Mouse (Mus musculus): ENCODE data around the gene Gucy2f. TPM values are rescaled to one million over a fixed set of nuclear protein-coding genes. Genes with fewer than 3 reads are reported as not detected.

Gucy2f gene
- total and polyA plus RNA-seq, 2 experiments from 2014 or later, result not detected

GRCm38 (mm10) chrX:142228055-142228768, 31.5 kb upstream of the Gucy2f start:
- H3K27me3 ChIP-seq (ENCODE audit: control insufficient read depth, insufficient read depth, low read length), result no peaks in the 10 kb centered on the region
- no peaks in the 10 kb centered on the region for H3K4me1 ChIP-seq (ENCODE audit: control insufficient read depth, insufficient read depth)
- no peak for TF ChIP-seq CTCF (IDR thresholded peaks at IDR 0.05; ENCODE audit: low read depth)
- TF ChIP-seq EP300 (IDR thresholded peaks at IDR 0.05; ENCODE audit: low read depth), result no peak
- peak overlapping the region; percentile 61 for H3K4me3 ChIP-seq (ENCODE audit: low read depth, low read length)
- peak overlapping the region; percentile 42 for H3K9ac ChIP-seq (replicated peaks; ENCODE audit: low read depth, low read length)
- no peaks in the 10 kb centered on the region for H3K9me3 ChIP-seq (replicated peaks; ENCODE audit: control insufficient read depth, low read length)
- no peaks in the 10 kb centered on the region for H3K36me3 ChIP-seq (replicated peaks; ENCODE audit: control insufficient read depth, insufficient read depth, low read length)
- peak overlapping the region; percentile 91 for H3K27ac ChIP-seq (ENCODE audit: low read depth)
- peak overlapping the region; percentile 60 for H3K4me2 ChIP-seq (ENCODE audit: low read depth, low read length)
- ATAC-seq (ENCODE audit: insufficient read depth, low read depth) (peak; percentile 93), DNase-seq (ENCODE audit: low spot score) (peak; percentile 36)
- 14% methylated on average over 33 of the region's 42 CpGs for WGBS

- Histone ChIP-seq H3K4me3 (ENCODE audit: low read depth, low read length) (peak overlapping the region; percentile 61), H3K9ac (replicated peaks; ENCODE audit: low read depth, low read length) (no peak overlapping the region), H3K4me1 (ENCODE audit: control insufficient read depth, insufficient read depth) (no peaks in the 10 kb centered on the region), H3K4me2 (ENCODE audit: low read depth, low read length) (peak overlapping the region; percentile 60), H3K27ac (ENCODE audit: low read depth) (peak overlapping the region; percentile 91), H3K9me3 (replicated peaks; ENCODE audit: control insufficient read depth, low read length) (no peaks in the 10 kb centered on the region), H3K27me3 (ENCODE audit: control insufficient read depth, insufficient read depth, low read length) (no peaks in the 10 kb centered on the region), H3K36me3 (replicated peaks; ENCODE audit: control insufficient read depth, insufficient read depth, low read length) (no peaks in the 10 kb centered on the region)
- TF ChIP-seq CTCF (IDR thresholded peaks at IDR 0.05; ENCODE audit: low read depth) (no peak), EP300 (IDR thresholded peaks at IDR 0.05; ENCODE audit: low read depth) (no peak)
- ATAC-seq (ENCODE audit: insufficient read depth, low read depth) (peak; percentile 49), DNase-seq (ENCODE audit: low spot score) (peak; percentile 51)
- WGBS, result 16% methylated on average over 15 of the region's 15 CpGs
Observed at GRCm38 (mm10) chrX:142227398-142228054, 30.8 kb upstream of the Gucy2f start.

GRCm38 (mm10) chrX:142226542-142226941, 29.8 kb upstream of the Gucy2f start, which contains the start of gene Nxt2:
Gene Nxt2, plus strand, starts transcription at chrX:142226770.
- ATAC-seq (ENCODE audit: insufficient read depth, low read depth) (no peak), DNase-seq (ENCODE audit: low spot score) (no peak)
- peak within 1 kb of the TSS; percentile 61 for H3K4me3 ChIP-seq (ENCODE audit: low read depth, low read length)
- no peaks in the 10 kb centered on the region for H3K9me3 ChIP-seq (replicated peaks; ENCODE audit: control insufficient read depth, low read length)
- H3K4me2 ChIP-seq (ENCODE audit: low read depth, low read length), result peak within 1 kb of the TSS; percentile 60
- H3K27me3 ChIP-seq (ENCODE audit: control insufficient read depth, insufficient read depth, low read length), result no peaks in the 10 kb centered on the region
- peak within 1 kb of the TSS; percentile 51 for H3K27ac ChIP-seq (ENCODE audit: low read depth)
- no peaks in the 10 kb centered on the region for H3K4me1 ChIP-seq (ENCODE audit: control insufficient read depth, insufficient read depth)
- H3K36me3 ChIP-seq (replicated peaks; ENCODE audit: control insufficient read depth, insufficient read depth, low read length), result no peaks in the 10 kb centered on the region
- 88% methylated on average over 14 of the region's 14 CpGs for WGBS
- TF ChIP-seq EP300 (IDR thresholded peaks at IDR 0.05; ENCODE audit: low read depth) (no peak), CTCF (IDR thresholded peaks at IDR 0.05; ENCODE audit: low read depth) (no peak)
- H3K9ac ChIP-seq (replicated peaks; ENCODE audit: low read depth, low read length), result no peak within 1 kb of the TSS

- ATAC-seq (ENCODE audit: insufficient read depth, low read depth), result no peak
- Histone ChIP-seq H3K27me3 (ENCODE audit: control insufficient read depth, insufficient read depth, low read length) (no peaks in the 10 kb centered on the region), H3K4me2 (ENCODE audit: low read depth, low read length) (no peak overlapping the region), H3K4me1 (ENCODE audit: control insufficient read depth, insufficient read depth) (no peaks in the 10 kb centered on the region), H3K9me3 (replicated peaks; ENCODE audit: control insufficient read depth, low read length) (no peaks in the 10 kb centered on the region), H3K27ac (ENCODE audit: low read depth) (no peak overlapping the region), H3K36me3 (replicated peaks; ENCODE audit: control insufficient read depth, insufficient read depth, low read length) (no peaks in the 10 kb centered on the region), H3K9ac (replicated peaks; ENCODE audit: low read depth, low read length) (no peak overlapping the region), H3K4me3 (ENCODE audit: low read depth, low read length) (no peak overlapping the region)
- peak; percentile 18 for DNase-seq (ENCODE audit: low spot score)
- WGBS, result 11% methylated on average over 3 of the region's 3 CpGs
- TF ChIP-seq EP300 (IDR thresholded peaks at IDR 0.05; ENCODE audit: low read depth) (no peak), CTCF (IDR thresholded peaks at IDR 0.05; ENCODE audit: low read depth) (peak; percentile 91)
Observed at GRCm38 (mm10) chrX:142200295-142200694, 3.6 kb upstream of the Gucy2f start.

GRCm38 (mm10) chrX:142195551-142195950, 1.2 kb downstream of the Gucy2f start:
- no peak overlapping the region for H3K9ac ChIP-seq (replicated peaks; ENCODE audit: low read depth, low read length)
- H3K36me3 ChIP-seq (replicated peaks; ENCODE audit: control insufficient read depth, insufficient read depth, low read length), result no peaks in the 10 kb centered on the region
- DNase-seq (ENCODE audit: low spot score) (no peak), ATAC-seq (ENCODE audit: insufficient read depth, low read depth) (no peak)
- H3K27ac ChIP-seq (ENCODE audit: low read depth), result no peak overlapping the region
- no peaks in the 10 kb centered on the region for H3K27me3 ChIP-seq (ENCODE audit: control insufficient read depth, insufficient read depth, low read length)
- no peak overlapping the region for H3K4me3 ChIP-seq (ENCODE audit: low read depth, low read length)
- 77% methylated on average over 1 of the region's 1 CpGs for whole genome bisulfite sequencing
- H3K9me3 ChIP-seq (replicated peaks; ENCODE audit: control insufficient read depth, low read length), result no peaks in the 10 kb centered on the region
- H3K4me2 ChIP-seq (ENCODE audit: low read depth, low read length), result no peak overlapping the region
- no peaks in the 10 kb centered on the region for H3K4me1 ChIP-seq (ENCODE audit: control insufficient read depth, insufficient read depth)
- no peak for TF ChIP-seq EP300 (IDR thresholded peaks at IDR 0.05; ENCODE audit: low read depth)
